Mouse (Mus musculus): ENCODE results near the gene Reg4. TPM values are rescaled to one million over a fixed set of nuclear protein-coding genes. Genes with fewer than 3 reads are reported as not detected.

The Reg4 gene
- total and polyA plus RNA-seq, 3 experiments, result not detected

DNA sequence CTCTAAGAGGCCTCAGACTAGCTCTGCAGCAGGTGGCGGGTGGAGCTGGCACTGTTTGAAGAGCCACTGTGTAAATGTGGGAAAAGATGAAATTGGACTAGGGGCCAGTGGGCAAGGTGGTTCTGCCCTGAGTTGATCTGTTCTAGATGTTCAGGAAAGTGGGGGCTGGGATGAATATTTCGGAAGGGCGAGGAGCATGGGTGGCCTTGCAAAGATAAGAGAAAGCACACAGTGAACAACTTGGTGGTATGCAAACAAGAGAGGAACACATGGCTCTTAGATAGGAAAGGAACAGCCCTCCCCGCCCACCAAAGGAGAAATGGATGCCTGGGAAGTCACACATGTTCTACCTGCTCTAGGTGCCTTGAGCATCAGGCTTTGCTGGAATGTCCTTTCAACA is 39.5 kb downstream of the Reg4 start:
- DNase-seq (ENCODE audit: extremely low read depth), result no peak
- no peaks in the 10 kb centered on the region for H3K27me3 ChIP-seq (replicated peaks)
- in situ Hi-C loops (cut with MboI; ENCODE audit: low pct_ligation_motif_present, low pct_unique_long_range_greater_than_20kb, low sequenced_read_pairs) (no loop called here), dilution Hi-C loops (cut with MboI; ENCODE audit: extremely low pct_ligation_motif_present, extremely low pct_unique_long_range_greater_than_20kb, low sequenced_read_pairs) (no loop called here)
- no peaks in the 10 kb centered on the region for H3K4me1 ChIP-seq (ENCODE audit: control insufficient read depth in 1 of 2, insufficient read depth in 2 of 2)
- H3K79me2 ChIP-seq (replicated peaks; ENCODE audit: control insufficient read depth, extremely low read depth, insufficient read depth, poor library complexity, severe bottlenecking), result no peaks in the 10 kb centered on the region
- H3K4me3 ChIP-seq (replicated peaks in 1 of 3; ENCODE audit: low read depth in 2 of 3, low read length in 2 of 3, poor library complexity in 1 of 3), result no peak overlapping the region
- no peak for TF ChIP-seq POLR2A (IDR thresholded peaks at IDR 0.05; ENCODE audit: low read depth, low read length)
- TF ChIP-seq JUN (IDR thresholded peaks at IDR 0.05; ENCODE audit: insufficient read depth, low read depth, low read length), result no peak
- TF ChIP-seq MYC (IDR thresholded peaks at IDR 0.05; ENCODE audit: low read depth, low read length), result no peak
- H3K27ac ChIP-seq (ENCODE audit: insufficient read depth, low read depth), result no peak overlapping the region
- no peak overlapping the region for H3K9ac ChIP-seq (ENCODE audit: insufficient read depth, low read depth)
- no peak overlapping the region for H3K4me2 ChIP-seq (ENCODE audit: insufficient read depth, low read depth, poor library complexity, severe bottlenecking)
- no peaks in the 10 kb centered on the region for H3K9me3 ChIP-seq (replicated peaks; ENCODE audit: low read length)
- no peaks in the 10 kb centered on the region for H3K36me3 ChIP-seq (replicated peaks in 1 of 2; ENCODE audit: control insufficient read depth in 1 of 2, insufficient read depth in 1 of 2, low read length in 1 of 2)

GRCm38 (mm10) chr3:98262133-98262532 is 40.2 kb downstream of the Reg4 start:
- no peaks in the 10 kb centered on the region for H3K27me3 ChIP-seq (replicated peaks)
- in situ Hi-C loops (cut with MboI; ENCODE audit: low pct_ligation_motif_present, low pct_unique_long_range_greater_than_20kb, low sequenced_read_pairs) (no loop called here), dilution Hi-C loops (cut with MboI; ENCODE audit: extremely low pct_ligation_motif_present, extremely low pct_unique_long_range_greater_than_20kb, low sequenced_read_pairs) (no loop called here)
- H3K4me2 ChIP-seq (ENCODE audit: insufficient read depth, low read depth, poor library complexity, severe bottlenecking), result no peak overlapping the region
- no peak for DNase-seq (ENCODE audit: extremely low read depth)
- no peak overlapping the region for H3K4me3 ChIP-seq (replicated peaks in 1 of 3; ENCODE audit: low read depth in 2 of 3, low read length in 2 of 3, poor library complexity in 1 of 3)
- no peaks in the 10 kb centered on the region for H3K9me3 ChIP-seq (replicated peaks; ENCODE audit: low read length)
- no peaks in the 10 kb centered on the region for H3K4me1 ChIP-seq (ENCODE audit: control insufficient read depth in 1 of 2, insufficient read depth in 2 of 2)
- H3K36me3 ChIP-seq (replicated peaks in 1 of 2; ENCODE audit: control insufficient read depth in 1 of 2, insufficient read depth in 1 of 2, low read length in 1 of 2), result no peaks in the 10 kb centered on the region
- H3K79me2 ChIP-seq (replicated peaks; ENCODE audit: control insufficient read depth, extremely low read depth, insufficient read depth, poor library complexity, severe bottlenecking), result no peaks in the 10 kb centered on the region
- H3K27ac ChIP-seq (ENCODE audit: insufficient read depth, low read depth), result no peak overlapping the region
- H3K9ac ChIP-seq (ENCODE audit: insufficient read depth, low read depth), result no peak overlapping the region
- TF ChIP-seq SIN3A (IDR thresholded peaks at IDR 0.05; ENCODE audit: low read length), result no peak
- TF ChIP-seq USF1 (IDR thresholded peaks at IDR 0.05; ENCODE audit: low read depth, low read length), result no peak
- TF ChIP-seq ZNF384 (IDR thresholded peaks at IDR 0.05; ENCODE audit: low read depth, low read length), result no peak
- TF ChIP-seq POLR2A (IDR thresholded peaks at IDR 0.05; ENCODE audit: low read depth, low read length), result no peak
- TF ChIP-seq MAX (IDR thresholded peaks at IDR 0.05; ENCODE audit: low read length), result no peak
- TF ChIP-seq CHD2 (IDR thresholded peaks at IDR 0.05; ENCODE audit: low read length), result no peak
- no peak for TF ChIP-seq TCF12 (IDR thresholded peaks at IDR 0.05; ENCODE audit: low read depth, low read length)
- no peak for TF ChIP-seq EP300 (IDR thresholded peaks at IDR 0.05; ENCODE audit: low read length)
- TF ChIP-seq MXI1 (IDR thresholded peaks at IDR 0.05; ENCODE audit: low read depth, low read length), result no peak
- no peak for TF ChIP-seq MYC (IDR thresholded peaks at IDR 0.05; ENCODE audit: low read depth, low read length)
- no peak for TF ChIP-seq BHLHE40 (IDR thresholded peaks at IDR 0.05; ENCODE audit: low read depth, low read length)
- no peak for TF ChIP-seq NRF1 (IDR thresholded peaks at IDR 0.05; ENCODE audit: low read depth, low read length)
- TF ChIP-seq JUND (conservative IDR thresholded peaks at IDR 0.05; ENCODE audit: low read depth, low read length), result no peak
- no peak for TF ChIP-seq JUN (IDR thresholded peaks at IDR 0.05; ENCODE audit: insufficient read depth, low read depth, low read length)

DNA sequence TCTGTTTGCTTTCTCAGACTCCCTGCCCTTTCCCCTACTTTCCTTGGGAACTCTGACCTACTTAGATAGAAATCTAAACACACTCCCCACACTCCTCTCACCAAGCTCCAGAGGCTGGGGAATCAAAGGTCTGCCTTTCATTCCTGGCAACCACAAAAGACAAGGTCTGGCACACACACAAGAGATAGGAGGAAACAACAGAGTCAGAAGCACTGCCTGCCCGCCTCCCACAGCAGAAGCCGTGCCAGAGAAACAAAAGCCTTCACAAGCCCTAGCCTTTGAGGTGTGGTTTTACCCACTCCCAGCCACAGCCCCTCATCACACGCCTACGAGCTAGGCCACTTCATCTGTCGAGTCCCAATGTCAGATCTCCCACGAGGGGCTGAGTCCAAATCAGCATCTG is 45.3 kb downstream of the Reg4 start:
- in situ Hi-C loops (cut with MboI; ENCODE audit: low pct_ligation_motif_present, low pct_unique_long_range_greater_than_20kb, low sequenced_read_pairs), result no loop called here
- H3K27ac ChIP-seq (ENCODE audit: insufficient read depth, low read depth), result no peak overlapping the region
- no peaks in the 10 kb centered on the region for H3K79me2 ChIP-seq (replicated peaks; ENCODE audit: control insufficient read depth, extremely low read depth, insufficient read depth, poor library complexity, severe bottlenecking)
- no peak overlapping the region for H3K4me2 ChIP-seq (ENCODE audit: insufficient read depth, low read depth, poor library complexity, severe bottlenecking)
- H3K4me3 ChIP-seq (replicated peaks in 1 of 3; ENCODE audit: low read depth in 2 of 3, low read length in 2 of 3, poor library complexity in 1 of 3), result no peak overlapping the region
- H3K27me3 ChIP-seq (replicated peaks), result peaks cover 3% of the 10 kb centered on the region
- dilution Hi-C loops (cut with MboI; ENCODE audit: extremely low pct_ligation_motif_present, extremely low pct_unique_long_range_greater_than_20kb, low sequenced_read_pairs), result no loop called here
- no peak overlapping the region for H3K9ac ChIP-seq (ENCODE audit: insufficient read depth, low read depth)
- H3K36me3 ChIP-seq (replicated peaks in 1 of 2; ENCODE audit: control insufficient read depth in 1 of 2, insufficient read depth in 1 of 2, low read length in 1 of 2), result no peaks in the 10 kb centered on the region
- no peaks in the 10 kb centered on the region for H3K4me1 ChIP-seq (ENCODE audit: control insufficient read depth in 1 of 2, insufficient read depth in 2 of 2)
- no peaks in the 10 kb centered on the region for H3K9me3 ChIP-seq (replicated peaks; ENCODE audit: low read length)
- no peak for TF ChIP-seq POLR2AphosphoS2 (IDR thresholded peaks at IDR 0.05; ENCODE audit: low read depth, low read length)
- TF ChIP-seq MXI1 (IDR thresholded peaks at IDR 0.05; ENCODE audit: low read depth, low read length), result no peak
- no peak for TF ChIP-seq CHD2 (IDR thresholded peaks at IDR 0.05; ENCODE audit: low read length)
- no peak for TF ChIP-seq KAT2A (IDR thresholded peaks at IDR 0.05; ENCODE audit: insufficient replicate concordance, low read length)
- TF ChIP-seq SMC3 (IDR thresholded peaks at IDR 0.05; ENCODE audit: low read depth, low read length), result no peak
- TF ChIP-seq NRF1 (IDR thresholded peaks at IDR 0.05; ENCODE audit: low read depth, low read length), result no peak
- TF ChIP-seq MAFK (IDR thresholded peaks at IDR 0.05; ENCODE audit: insufficient replicate concordance, low read length), result no peak
- no peak for TF ChIP-seq PAX5 (IDR thresholded peaks at IDR 0.05; ENCODE audit: low read length)
- TF ChIP-seq SIN3A (IDR thresholded peaks at IDR 0.05; ENCODE audit: low read length), result no peak
- no peak for TF ChIP-seq ZKSCAN1 (IDR thresholded peaks at IDR 0.05; ENCODE audit: borderline replicate concordance, low read depth, low read length)
- TF ChIP-seq ELF1 (IDR thresholded peaks at IDR 0.05; ENCODE audit: low read depth, low read length), result no peak
- TF ChIP-seq MAZ (IDR thresholded peaks at IDR 0.05; ENCODE audit: low read depth, low read length), result no peak
- TF ChIP-seq IRF4 (IDR thresholded peaks at IDR 0.05; ENCODE audit: low read depth, low read length), result no peak
- TF ChIP-seq CTCF (conservative IDR thresholded peaks at IDR 0.05 in 1 of 2, IDR thresholded peaks at IDR 0.05 in 1 of 2; ENCODE audit: low read depth in 2 of 2, low read length in 2 of 2), result no peak
- DNase-seq (ENCODE audit: extremely low read depth), result no peak

All from CH12.LX (cell line).